Mouse (Mus musculus): ENCODE results near the gene Slc9c1. TPM values are rescaled to one million over a fixed set of nuclear protein-coding genes. Genes with fewer than 3 reads are reported as not detected.
A peak's percentile ranks its signal among the peaks of the same experiment; 100 is the strongest.
"Not testable (repeated sequence)": the region's sequence is repeated elsewhere in the genome, so short reads cannot be mapped to it uniquely, and the experiment has no call there.

The Slc9c1 gene
- 0.25 TPM in 1 of 2 replicates, not detected in the other for total RNA-seq (2017)

GRCm38 (mm10) chr16:45535009-45535408, at the start of gene Slc9c1:
Gene Slc9c1, plus strand, starts transcription at chr16:45535309.
- no peak for ATAC-seq (ENCODE audit: extremely low read depth, insufficient number of reproducible peaks, low FRiP score, poor library complexity, severe bottlenecking)

- ATAC-seq (ENCODE audit: extremely low read depth, insufficient number of reproducible peaks, low FRiP score, poor library complexity, severe bottlenecking) = no peak
Measured at GRCm38 (mm10) chr16:45492927-45493326, 42.2 kb upstream of the Slc9c1 start, which contains the start of gene Gm609. Gene Gm609, minus strand, starts transcription at chr16:45492969.

- ATAC-seq (ENCODE audit: extremely low read depth, insufficient number of reproducible peaks, low FRiP score, poor library complexity, severe bottlenecking) = no peak
Measured at GRCm38 (mm10) chr16:45495326-45495725, 39.8 kb upstream of the Slc9c1 start.

GRCm38 (mm10) chr16:45525551-45525950, 9.6 kb upstream of the Slc9c1 start:
- no peak for ATAC-seq (ENCODE audit: extremely low read depth, insufficient number of reproducible peaks, low FRiP score, poor library complexity, severe bottlenecking)

- no peak for ATAC-seq (ENCODE audit: extremely low read depth, insufficient number of reproducible peaks, low FRiP score, poor library complexity, severe bottlenecking)
Measured at GRCm38 (mm10) chr16:45531950-45532349, 3.2 kb upstream of the Slc9c1 start, which contains the start of gene Gm17783. Gene Gm17783, minus strand, starts transcription at chr16:45532050.

- ATAC-seq (ENCODE audit: extremely low read depth, insufficient number of reproducible peaks, low FRiP score, poor library complexity, severe bottlenecking) = not testable (repeated sequence)
Measured at GRCm38 (mm10) chr16:45538342-45538741, 3.2 kb downstream of the Slc9c1 start.

GRCm38 (mm10) chr16:45542108-45542507, 7.0 kb downstream of the Slc9c1 start:
- ATAC-seq (ENCODE audit: extremely low read depth, insufficient number of reproducible peaks, low FRiP score, poor library complexity, severe bottlenecking) = no peak

- ATAC-seq (ENCODE audit: extremely low read depth, insufficient number of reproducible peaks, low FRiP score, poor library complexity, severe bottlenecking) = no peak
Measured at GRCm38 (mm10) chr16:45544341-45544740, 9.2 kb downstream of the Slc9c1 start.

- 0 out of 2 replicates have a peak, but pooled peaks have one; percentile 23 for ATAC-seq (ENCODE audit: extremely low read depth, insufficient number of reproducible peaks, low FRiP score, poor library complexity, severe bottlenecking)
Measured at GRCm38 (mm10) chr16:45547982-45548381, 12.9 kb downstream of the Slc9c1 start.

- ATAC-seq (ENCODE audit: extremely low read depth, insufficient number of reproducible peaks, low FRiP score, poor library complexity, severe bottlenecking) = no peak
Measured at GRCm38 (mm10) chr16:45551579-45551978, 16.5 kb downstream of the Slc9c1 start.

- ATAC-seq (ENCODE audit: extremely low read depth, insufficient number of reproducible peaks, low FRiP score, poor library complexity, severe bottlenecking) = no peak
Measured at GRCm38 (mm10) chr16:45561747-45562146, 26.6 kb downstream of the Slc9c1 start.

- no peak for ATAC-seq (ENCODE audit: extremely low read depth, insufficient number of reproducible peaks, low FRiP score, poor library complexity, severe bottlenecking)
Measured at GRCm38 (mm10) chr16:45572307-45572706, 37.2 kb downstream of the Slc9c1 start.

GRCm38 (mm10) chr16:45579883-45580282, 44.8 kb downstream of the Slc9c1 start:
- ATAC-seq (ENCODE audit: extremely low read depth, insufficient number of reproducible peaks, low FRiP score, poor library complexity, severe bottlenecking) = no peak

GRCm38 (mm10) chr16:45582512-45582911, 47.4 kb downstream of the Slc9c1 start:
- ATAC-seq (ENCODE audit: extremely low read depth, insufficient number of reproducible peaks, low FRiP score, poor library complexity, severe bottlenecking) = no peak

- no peak for ATAC-seq (ENCODE audit: extremely low read depth, insufficient number of reproducible peaks, low FRiP score, poor library complexity, severe bottlenecking)
Measured at GRCm38 (mm10) chr16:45593656-45594055, 58.5 kb downstream of the Slc9c1 start.

GRCm38 (mm10) chr16:45595494-45595893, 60.4 kb downstream of the Slc9c1 start:
- ATAC-seq (ENCODE audit: extremely low read depth, insufficient number of reproducible peaks, low FRiP score, poor library complexity, severe bottlenecking) = no peak

- no peak for ATAC-seq (ENCODE audit: extremely low read depth, insufficient number of reproducible peaks, low FRiP score, poor library complexity, severe bottlenecking)
Measured at GRCm38 (mm10) chr16:45608481-45608954, 73.4 kb downstream of the Slc9c1 start.

- ATAC-seq (ENCODE audit: extremely low read depth, insufficient number of reproducible peaks, low FRiP score, poor library complexity, severe bottlenecking) = no peak
Measured at GRCm38 (mm10) chr16:45609300-45609699, 74.2 kb downstream of the Slc9c1 start.

- no peak for ATAC-seq (ENCODE audit: extremely low read depth, insufficient number of reproducible peaks, low FRiP score, poor library complexity, severe bottlenecking)
Measured at GRCm38 (mm10) chr16:45610267-45610666, 75.2 kb downstream of the Slc9c1 start, which contains the start of gene Gcsam. Gene Gcsam, plus strand, starts transcription at chr16:45610380.

GRCm38 (mm10) chr16:45613247-45613646, 78.1 kb downstream of the Slc9c1 start:
- no peak for ATAC-seq (ENCODE audit: extremely low read depth, insufficient number of reproducible peaks, low FRiP score, poor library complexity, severe bottlenecking)

GRCm38 (mm10) chr16:45615944-45616343, 80.8 kb downstream of the Slc9c1 start:
- no peak for ATAC-seq (ENCODE audit: extremely low read depth, insufficient number of reproducible peaks, low FRiP score, poor library complexity, severe bottlenecking)
